Mouse (Mus musculus): ENCODE measurements around the gene Mrps18a.

Gene Mrps18a

GRCm38 (mm10) chr17:46152847-46153782, 42.3 kb downstream of the Mrps18a start, which contains the start of gene Mad2l1bp:
TSS of gene Mad2l1bp (minus strand) at chr17:46153553.
- peak; percentile 95 for DNase-seq

GRCm38 (mm10) chr17:46154336-46154735, 43.5 kb downstream of the Mrps18a start:
- no peak for DNase-seq

GRCm38 (mm10) chr17:46156680-46157079, 45.9 kb downstream of the Mrps18a start:
- peak; percentile 86 for DNase-seq

GRCm38 (mm10) chr17:46157131-46157530, 46.3 kb downstream of the Mrps18a start:
- DNase-seq: no peak

GRCm38 (mm10) chr17:46159236-46159635, 48.5 kb downstream of the Mrps18a start:
- peak; percentile 82 for DNase-seq

- peak; percentile 97 for DNase-seq
These were observed 49.4 kb downstream of the Mrps18a start for GRCm38 (mm10) chr17:46160090-46160662.

- DNase-seq: peak; percentile 97
These were observed 49.9 kb downstream of the Mrps18a start, which contains the start of gene Gtpbp2 for GRCm38 (mm10) chr17:46160686-46161085. TSS of gene Gtpbp2 (plus strand) at chr17:46161032.

GRCm38 (mm10) chr17:46161179-46161578, 50.4 kb downstream of the Mrps18a start:
- no peak for DNase-seq

- DNase-seq: no peak
These were observed 50.9 kb downstream of the Mrps18a start for GRCm38 (mm10) chr17:46161710-46162109.

GRCm38 (mm10) chr17:46162551-46162950, 51.8 kb downstream of the Mrps18a start:
- DNase-seq: no peak

- peak; percentile 44 for DNase-seq
These were observed 52.2 kb downstream of the Mrps18a start for GRCm38 (mm10) chr17:46162951-46163421.

- DNase-seq: no peak
These were observed 53.5 kb downstream of the Mrps18a start for GRCm38 (mm10) chr17:46164301-46164700.

GRCm38 (mm10) chr17:46164791-46165190, 54.0 kb downstream of the Mrps18a start:
- DNase-seq: no peak

GRCm38 (mm10) chr17:46165460-46165859, 54.7 kb downstream of the Mrps18a start:
- DNase-seq: no peak

GRCm38 (mm10) chr17:46166270-46166669, 55.5 kb downstream of the Mrps18a start:
- DNase-seq: no peak

- no peak for DNase-seq
These were observed 56.2 kb downstream of the Mrps18a start for GRCm38 (mm10) chr17:46167014-46167413.

GRCm38 (mm10) chr17:46168318-46168717, 57.5 kb downstream of the Mrps18a start:
- peak; percentile 39 for DNase-seq

GRCm38 (mm10) chr17:46168768-46169167, 58.0 kb downstream of the Mrps18a start:
- DNase-seq: no peak

- peak; percentile 53 for DNase-seq
These were observed 59.8 kb downstream of the Mrps18a start for GRCm38 (mm10) chr17:46170538-46170937.
